ENCODE assay signal across 10 mouse cellular contexts in genomic region chr11:84643107-84643372, GRCm38 (mm10).
DNase-seq lines count a peak whose midpoint lies in the region; ATAC-seq lines count a peak whose summit lies in the region.
"Had no signal": no experiment of that assay in that cellular context is flagged by ENCODE, and none has a peak within 500 bp of the region (broad histone marks: within the 10 kb centered on the region; RNA-seq: fewer than 3 reads in every experiment).

No protein-coding gene starts in this region.

- H3K36me3 ChIP-seq in heart, embryonic 16.5 days (ENCODE audit: control insufficient read depth, insufficient read depth) = no peaks in the 10 kb centered on the region
- H3K36me3 ChIP-seq in embryonic facial prominence, embryonic 10.5 days (replicated peaks) = no peaks in the 10 kb centered on the region
- H3K36me3 ChIP-seq in forebrain, embryonic 16.5 days (ENCODE audit: control insufficient read depth, insufficient read depth) = no peaks in the 10 kb centered on the region
- no peaks in the 10 kb centered on the region for H3K36me3 ChIP-seq in midbrain, embryonic 11.5 days (ENCODE audit: control insufficient read depth, insufficient read depth, low read length)
- H3K36me3 ChIP-seq: liver, embryonic 12.5 days had no signal

- no peak overlapping the region for H3K27ac ChIP-seq in heart, embryonic 16.5 days (ENCODE audit: low read length)
- H3K27ac ChIP-seq in embryonic facial prominence, embryonic 10.5 days (replicated peaks) = peak overlapping the region; percentile 88; the same call in 1 of the 2 replicates
- no peak overlapping the region for H3K27ac ChIP-seq in forebrain, embryonic 16.5 days (ENCODE audit: low read length)
- H3K27ac ChIP-seq in midbrain, embryonic 11.5 days (ENCODE audit: low read depth, low read length) = no peak overlapping the region
- H3K27ac ChIP-seq: liver, embryonic 12.5 days had no signal

- no peak for DNase-seq in heart, adult 11 months
- peak; percentile 29 for DNase-seq in embryonic facial prominence, embryonic 10.5 days (ENCODE audit: low spot score)
- peak; percentile 86 for DNase-seq in midbrain, embryonic 11.5 days (ENCODE audit: low spot score, missing footprints)
- no peak for DNase-seq in thymus, postnatal 4 days
- DNase-seq in urinary bladder, postnatal 10 days (ENCODE audit: low spot score) = no peak
- DNase-seq in spleen, postnatal 4 days (ENCODE audit: low spot score in 2 of 2) = no peak
- DNase-seq: thymus, adult 18-20 months had no signal

- H3K27me3 ChIP-seq in heart, embryonic 16.5 days (ENCODE audit: control insufficient read depth, insufficient read depth, low read length) = peaks cover 55% of the 10 kb centered on the region
- peaks cover 79% of the 10 kb centered on the region for H3K27me3 ChIP-seq in embryonic facial prominence, embryonic 10.5 days (replicated peaks; ENCODE audit: low read depth, poor library complexity, severe bottlenecking)
- peaks cover 16% of the 10 kb centered on the region for H3K27me3 ChIP-seq in forebrain, embryonic 16.5 days (replicated peaks; ENCODE audit: control insufficient read depth, insufficient read depth, low read length)
- H3K27me3 ChIP-seq in midbrain, embryonic 11.5 days (ENCODE audit: control insufficient read depth, insufficient read depth, low read length) = peaks cover 25% of the 10 kb centered on the region

- ATAC-seq in heart, embryonic 16.5 days (replicated peaks; ENCODE audit: extremely low read depth, insufficient read depth, low FRiP score) = no peak
- 0 out of 2 replicates have a peak, but pooled peaks have one; percentile 11 for ATAC-seq in forebrain, embryonic 16.5 days
- no peak for ATAC-seq in midbrain, embryonic 11.5 days (ENCODE audit: low FRiP score)
- ATAC-seq: liver, embryonic 12.5 days had no signal

- H3K4me2 ChIP-seq in heart, embryonic 16.5 days (ENCODE audit: low read depth, low read length) = peak overlapping the region; percentile 85
- H3K4me2 ChIP-seq in forebrain, embryonic 16.5 days (ENCODE audit: low read length) = peak overlapping the region; percentile 87
- H3K4me2 ChIP-seq in midbrain, embryonic 11.5 days = peak overlapping the region; percentile 70; the same call in 1 of the 2 replicates

- no peaks in the 10 kb centered on the region for H3K4me1 ChIP-seq in heart, embryonic 16.5 days (ENCODE audit: control insufficient read depth, insufficient read depth, low read length)
- H3K4me1 ChIP-seq in embryonic facial prominence, embryonic 10.5 days = peaks cover 41% of the 10 kb centered on the region
- H3K4me1 ChIP-seq in forebrain, embryonic 16.5 days (replicated peaks; ENCODE audit: control insufficient read depth, insufficient read depth, low read length) = peaks cover 6% of the 10 kb centered on the region
- peaks cover 5% of the 10 kb centered on the region; the same call in 1 of the 2 replicates for H3K4me1 ChIP-seq in midbrain, embryonic 11.5 days (ENCODE audit: control insufficient read depth, insufficient read depth, low read length)
- H3K4me1 ChIP-seq: liver, embryonic 12.5 days had no signal

- peak overlapping the region; percentile 74 for H3K9ac ChIP-seq in heart, embryonic 16.5 days (ENCODE audit: low read length)
- H3K9ac ChIP-seq in forebrain, embryonic 16.5 days (replicated peaks; ENCODE audit: low read depth, low read length) = peak overlapping the region; percentile 80; the same call in 1 of the 2 replicates
- no peak overlapping the region; the same call in 1 of the 2 replicates for H3K9ac ChIP-seq in midbrain, embryonic 11.5 days (ENCODE audit: low read length)
- H3K9ac ChIP-seq: liver, embryonic 12.5 days had no signal

- 38% methylated on average over 5 of the region's 5 CpGs for WGBS in heart, embryonic 16.5 days
- 44% methylated on average over 5 of the region's 5 CpGs for WGBS in embryonic facial prominence, embryonic 10.5 days
- WGBS in forebrain, embryonic 16.5 days = 31% methylated on average over 5 of the region's 5 CpGs
- 33% methylated on average over 5 of the region's 5 CpGs for WGBS in midbrain, embryonic 11.5 days

- H3K9me3 ChIP-seq in heart, embryonic 16.5 days (replicated peaks; ENCODE audit: control insufficient read depth, low read length) = no peaks in the 10 kb centered on the region; the same call in 1 of the 2 replicates
- H3K9me3 ChIP-seq in embryonic facial prominence, embryonic 10.5 days = peaks cover 5% of the 10 kb centered on the region; the same call in 1 of the 2 replicates
- H3K9me3 ChIP-seq in forebrain, embryonic 16.5 days (ENCODE audit: control insufficient read depth, low read length) = peaks cover 4% of the 10 kb centered on the region; the same call in 1 of the 2 replicates
- no peaks in the 10 kb centered on the region; the same call in 1 of the 2 replicates for H3K9me3 ChIP-seq in midbrain, embryonic 11.5 days (ENCODE audit: control insufficient read depth, low read length)
- H3K9me3 ChIP-seq: liver, embryonic 12.5 days had no signal

- peak overlapping the region; percentile 57 for H3K4me3 ChIP-seq in heart, embryonic 16.5 days (ENCODE audit: low read length)
- peak overlapping the region; percentile 66 for H3K4me3 ChIP-seq in embryonic facial prominence, embryonic 10.5 days
- peak overlapping the region; percentile 58 for H3K4me3 ChIP-seq in forebrain, embryonic 16.5 days (replicated peaks; ENCODE audit: low read length)
- H3K4me3 ChIP-seq in midbrain, embryonic 11.5 days (ENCODE audit: low read depth, low read length) = no peak overlapping the region

Comparison
In these comparisons a context has a peak if more than half of its experiments do, and no peak if none do; other contexts are left out.
1. DNase-seq: peak in embryonic facial prominence, embryonic 10.5 days (single experiment) and midbrain, embryonic 11.5 days (single experiment); none in heart, adult 11 months (single experiment), thymus, postnatal 4 days (single experiment), urinary bladder, postnatal 10 days (single experiment) and spleen, postnatal 4 days (0 of 2).
2. Peak in every context shown above with its lines, with median percentiles within 50 percentile points of each other: H3K4me2 ChIP-seq.